Mouse (Mus musculus): ENCODE measurements at regions not wholly inside any gene's neighbourhood (a gene's known extent, or its start where the extent isn't known, plus 50 kb on each side); places are given as distances from the start of the nearest gene placed in this dataset.

DNA sequence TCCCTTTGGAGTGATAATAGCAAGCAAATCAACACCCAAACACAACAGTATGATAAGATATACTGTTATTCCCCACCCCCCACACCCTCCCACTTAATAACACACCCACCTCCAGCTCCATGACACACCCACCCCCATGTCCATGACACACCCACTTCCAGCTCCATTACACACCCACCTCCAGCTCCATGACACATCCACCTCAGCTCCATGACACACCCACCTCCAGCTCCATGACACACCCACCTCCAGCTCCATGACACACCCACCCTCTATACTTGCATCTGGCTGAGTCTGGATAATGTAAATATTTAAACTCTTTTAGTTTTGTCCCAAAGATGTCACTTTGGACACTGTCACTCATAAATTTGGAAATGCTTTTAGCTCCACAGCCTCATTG lies 129.5 kb downstream of the Cmpk2 start:
- Histone ChIP-seq H3K4me3 (ENCODE audit: extremely low read depth, insufficient read depth, insufficient read length) (no peak overlapping the region), H3K36me3 (ENCODE audit: control insufficient read depth, insufficient read depth, low read length) (no peaks in the 10 kb centered on the region), H3K4me1 (ENCODE audit: control insufficient read depth, insufficient read depth, insufficient read length) (no peaks in the 10 kb centered on the region), H3K27ac (ENCODE audit: insufficient read depth, low read length) (no peak overlapping the region), H3K27me3 (ENCODE audit: control insufficient read depth, insufficient read depth, low read length) (no peaks in the 10 kb centered on the region)
- TF ChIP-seq CTCF (IDR thresholded peaks at IDR 0.05; ENCODE audit: extremely low read depth, insufficient read depth, insufficient read length, insufficient replicate concordance) (no peak), POLR2A (IDR thresholded peaks at IDR 0.05; ENCODE audit: low read depth, low read length) (no peak)
- no peak for DNase-seq (ENCODE audit: low read depth in 1 of 2, low spot score in 2 of 2)

DNA sequence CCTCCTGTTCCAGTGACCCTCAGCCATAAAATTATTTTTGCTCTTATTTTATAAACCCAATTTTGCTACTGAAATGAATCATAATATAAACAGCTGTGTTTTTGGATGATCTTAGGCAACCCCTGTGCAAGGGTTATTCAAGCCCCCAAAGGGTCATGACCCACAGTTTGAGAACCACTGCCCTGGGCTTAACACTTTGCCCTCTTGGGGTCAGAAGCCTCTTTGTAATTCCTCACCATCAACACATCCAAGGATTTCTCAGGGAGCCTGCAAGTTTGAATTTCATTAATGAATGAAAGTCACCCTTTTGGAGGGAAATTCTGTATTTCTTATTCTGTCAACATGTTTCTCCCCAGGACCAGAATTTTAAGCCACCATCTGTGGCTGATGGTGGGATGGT lies 123.1 kb downstream of the Cmpk2 start:
- Histone ChIP-seq H3K4me3 (ENCODE audit: extremely low read depth, insufficient read depth, insufficient read length) (no peak overlapping the region), H3K27ac (ENCODE audit: insufficient read depth, low read length) (no peak overlapping the region), H3K27me3 (ENCODE audit: control insufficient read depth, insufficient read depth, low read length) (no peaks in the 10 kb centered on the region), H3K4me1 (ENCODE audit: control insufficient read depth, insufficient read depth, insufficient read length) (no peaks in the 10 kb centered on the region), H3K36me3 (ENCODE audit: control insufficient read depth, insufficient read depth, low read length) (no peaks in the 10 kb centered on the region)
- DNase-seq (ENCODE audit: low read depth in 1 of 2, low spot score in 2 of 2) = no peak
- TF ChIP-seq POLR2A (IDR thresholded peaks at IDR 0.05; ENCODE audit: low read depth, low read length) (no peak), CTCF (IDR thresholded peaks at IDR 0.05; ENCODE audit: extremely low read depth, insufficient read depth, insufficient read length, insufficient replicate concordance) (no peak)

DNA sequence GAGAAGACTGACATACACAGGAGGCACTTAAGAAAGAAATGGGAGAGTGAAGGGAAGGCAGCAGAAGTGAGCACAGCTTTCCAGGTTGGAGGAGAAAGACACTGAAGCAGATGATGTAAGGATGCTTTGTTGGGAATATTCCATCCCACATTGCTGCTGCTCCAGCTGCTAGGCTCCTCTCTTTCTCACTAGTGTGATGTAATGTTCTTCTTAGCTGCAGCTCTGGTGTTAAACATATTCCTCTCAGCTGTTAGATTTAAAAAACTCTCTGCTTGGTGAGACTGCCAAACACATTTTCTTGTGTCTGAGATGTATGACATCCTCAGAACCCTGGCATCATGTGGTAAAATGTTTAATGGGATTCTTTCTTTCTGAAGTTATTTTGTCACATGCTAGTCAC lies 120.1 kb downstream of the Cmpk2 start:
- Histone ChIP-seq H3K4me3 (ENCODE audit: extremely low read depth, insufficient read depth, insufficient read length) (no peak overlapping the region; the same call in 1 of the 2 replicates), H3K27ac (ENCODE audit: insufficient read depth, low read length) (no peak overlapping the region), H3K4me1 (ENCODE audit: control insufficient read depth, insufficient read depth, insufficient read length) (no peaks in the 10 kb centered on the region), H3K27me3 (ENCODE audit: control insufficient read depth, insufficient read depth, low read length) (no peaks in the 10 kb centered on the region), H3K36me3 (ENCODE audit: control insufficient read depth, insufficient read depth, low read length) (no peaks in the 10 kb centered on the region)
- TF ChIP-seq POLR2A (IDR thresholded peaks at IDR 0.05; ENCODE audit: low read depth, low read length) (no peak), CTCF (IDR thresholded peaks at IDR 0.05; ENCODE audit: extremely low read depth, insufficient read depth, insufficient read length, insufficient replicate concordance) (no peak)
- DNase-seq (ENCODE audit: low read depth in 1 of 2, low spot score in 2 of 2) = no peak

DNA sequence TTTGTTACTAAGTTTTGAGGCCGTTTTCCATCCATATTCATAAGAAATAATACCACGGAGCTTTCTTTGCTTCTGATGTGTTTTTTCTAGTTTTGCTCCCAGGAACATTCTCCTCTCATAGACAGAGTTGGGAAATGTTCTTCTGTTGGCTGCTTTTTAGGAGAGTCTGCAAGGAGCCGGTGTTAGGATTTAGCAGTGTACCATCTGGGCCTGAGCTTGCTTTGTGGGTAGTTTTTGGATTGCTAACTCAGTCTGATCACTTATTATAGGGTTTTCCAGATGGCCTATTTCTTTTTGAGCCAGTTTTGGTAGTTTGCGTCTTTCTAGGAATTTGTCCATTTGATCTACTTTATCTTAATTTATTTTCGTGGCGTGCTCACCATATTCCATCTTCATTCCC lies 108.4 kb downstream of the Cmpk2 start:
- no peak for DNase-seq (ENCODE audit: low read depth in 1 of 2, low spot score in 2 of 2)
- no peak for TF ChIP-seq POLR2A (IDR thresholded peaks at IDR 0.05; ENCODE audit: low read depth, low read length)
- Histone ChIP-seq H3K4me3 (ENCODE audit: extremely low read depth, insufficient read depth, insufficient read length) (no peak overlapping the region), H3K27me3 (ENCODE audit: control insufficient read depth, insufficient read depth, low read length) (no peaks in the 10 kb centered on the region), H3K36me3 (ENCODE audit: control insufficient read depth, insufficient read depth, low read length) (no peaks in the 10 kb centered on the region), H3K4me1 (ENCODE audit: control insufficient read depth, insufficient read depth, insufficient read length) (no peaks in the 10 kb centered on the region), H3K27ac (ENCODE audit: insufficient read depth, low read length) (no peak overlapping the region)
- 89% methylated on average over 6 of the region's 6 CpGs for WGBS

DNA sequence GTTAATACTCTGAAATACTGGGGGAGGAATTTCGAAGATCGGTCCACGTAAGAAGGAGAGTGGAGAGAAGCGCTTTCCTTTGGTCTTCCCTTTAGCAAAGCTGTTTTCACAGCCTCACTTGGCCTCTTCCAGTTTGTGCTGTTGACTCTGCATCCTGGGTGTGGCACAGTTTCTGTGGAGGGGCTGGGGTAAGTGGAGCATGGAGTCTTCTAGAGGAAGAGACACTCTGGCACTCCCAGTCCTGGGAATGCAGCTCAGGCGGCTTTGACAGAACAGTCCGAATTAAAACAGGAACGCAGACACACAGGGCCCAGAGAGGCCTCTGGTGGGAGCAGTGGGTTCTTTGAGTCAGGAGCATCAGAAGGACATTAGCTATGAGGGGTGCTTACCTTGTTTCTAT lies 102.6 kb downstream of the Cmpk2 start:
- Histone ChIP-seq H3K4me1 (ENCODE audit: control insufficient read depth, insufficient read depth, insufficient read length) (no peaks in the 10 kb centered on the region), H3K27me3 (ENCODE audit: control insufficient read depth, insufficient read depth, low read length) (no peaks in the 10 kb centered on the region), H3K36me3 (ENCODE audit: control insufficient read depth, insufficient read depth, low read length) (no peaks in the 10 kb centered on the region), H3K4me3 (ENCODE audit: extremely low read depth, insufficient read depth, insufficient read length) (no peak overlapping the region), H3K27ac (ENCODE audit: insufficient read depth, low read length) (no peak overlapping the region)
- WGBS = 86% methylated on average over 7 of the region's 7 CpGs
- no peak for TF ChIP-seq POLR2A (IDR thresholded peaks at IDR 0.05; ENCODE audit: low read depth, low read length)
- no peak for TF ChIP-seq CTCF (IDR thresholded peaks at IDR 0.05; ENCODE audit: extremely low read depth, insufficient read depth, insufficient read length, insufficient replicate concordance)
- DNase-seq (ENCODE audit: low read depth in 1 of 2, low spot score in 2 of 2) = no peak

DNA sequence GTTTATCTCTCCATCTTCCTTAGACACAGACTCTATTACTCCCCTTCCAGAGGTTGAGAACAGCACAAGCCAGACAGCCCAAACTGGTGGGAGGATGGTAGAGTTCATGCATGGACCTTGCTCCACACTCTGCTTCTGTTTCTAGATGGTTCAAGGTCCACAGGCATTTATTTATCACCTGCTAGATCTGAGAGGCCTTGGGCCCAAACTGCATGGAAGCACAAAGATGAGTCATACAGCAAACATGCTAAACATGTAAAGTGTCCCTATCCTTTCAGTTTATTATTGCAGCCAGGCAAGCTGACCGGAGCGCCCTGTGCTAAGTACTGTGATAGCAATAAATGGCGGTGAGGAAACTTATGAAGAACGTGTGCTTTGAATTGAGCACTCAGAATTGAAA lies 98.4 kb downstream of the Cmpk2 start:
- H3K27ac ChIP-seq (ENCODE audit: insufficient read depth, low read length) = no peak overlapping the region
- no peak overlapping the region for H3K4me3 ChIP-seq (ENCODE audit: extremely low read depth, insufficient read depth, insufficient read length)
- WGBS = 90% methylated on average over 4 of the region's 4 CpGs
- H3K36me3 ChIP-seq (ENCODE audit: control insufficient read depth, insufficient read depth, low read length) = no peaks in the 10 kb centered on the region
- H3K4me1 ChIP-seq (ENCODE audit: control insufficient read depth, insufficient read depth, insufficient read length) = no peaks in the 10 kb centered on the region
- TF ChIP-seq CTCF (IDR thresholded peaks at IDR 0.05; ENCODE audit: extremely low read depth, insufficient read depth, insufficient read length, insufficient replicate concordance) (no peak), POLR2A (IDR thresholded peaks at IDR 0.05; ENCODE audit: low read depth, low read length) (no peak)
- no peaks in the 10 kb centered on the region for H3K27me3 ChIP-seq (ENCODE audit: control insufficient read depth, insufficient read depth, low read length)
- DNase-seq (ENCODE audit: low read depth in 1 of 2, low spot score in 2 of 2) = no peak

DNA sequence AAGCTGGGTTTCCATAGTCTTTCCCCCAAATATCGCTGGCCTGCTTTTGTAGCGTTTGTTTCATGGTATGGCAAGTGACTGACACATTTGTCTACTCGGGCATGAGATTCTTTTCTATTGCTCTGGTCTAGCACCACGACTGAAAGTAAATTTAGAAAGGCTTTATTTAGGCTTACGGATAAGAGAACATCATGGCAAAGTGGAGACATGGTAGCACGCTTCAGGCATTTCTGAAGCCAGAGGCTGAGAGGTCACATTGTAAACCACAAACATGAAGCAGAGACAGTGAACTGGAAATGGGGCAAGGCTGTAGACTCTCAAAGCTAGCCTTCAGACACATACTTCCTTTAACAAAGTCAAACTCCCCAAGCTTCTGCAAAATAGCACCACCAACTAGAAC lies 93.9 kb downstream of the Cmpk2 start:
- WGBS = 85% methylated on average over 6 of the region's 6 CpGs
- no peaks in the 10 kb centered on the region for H3K36me3 ChIP-seq (ENCODE audit: control insufficient read depth, insufficient read depth, low read length)
- TF ChIP-seq CTCF (IDR thresholded peaks at IDR 0.05; ENCODE audit: extremely low read depth, insufficient read depth, insufficient read length, insufficient replicate concordance) = no peak
- no peak for TF ChIP-seq POLR2A (IDR thresholded peaks at IDR 0.05; ENCODE audit: low read depth, low read length)
- no peaks in the 10 kb centered on the region for H3K4me1 ChIP-seq (ENCODE audit: control insufficient read depth, insufficient read depth, insufficient read length)
- no peak overlapping the region for H3K4me3 ChIP-seq (ENCODE audit: extremely low read depth, insufficient read depth, insufficient read length)
- DNase-seq (ENCODE audit: low read depth in 1 of 2, low spot score in 2 of 2) = no peak
- no peak overlapping the region for H3K27ac ChIP-seq (ENCODE audit: insufficient read depth, low read length)
- no peaks in the 10 kb centered on the region for H3K27me3 ChIP-seq (ENCODE audit: control insufficient read depth, insufficient read depth, low read length)
